14 mouse cellular contexts compared by ENCODE assay signal in genomic region chr2:139044684-139045083, GRCm38 (mm10).
DNase-seq lines count a peak whose midpoint lies in the region; ATAC-seq lines count a peak whose summit lies in the region.
"Had no signal": no experiment of that assay in that cellular context is flagged by ENCODE, and none has a peak within 500 bp of the region (broad histone marks: within the 10 kb centered on the region; RNA-seq: fewer than 3 reads in every experiment).

No protein-coding gene starts in this region.

- H3K9me3 ChIP-seq in forebrain, embryonic 14.5 days (replicated peaks; ENCODE audit: control insufficient read depth, low read length) = no peaks in the 10 kb centered on the region
- no peaks in the 10 kb centered on the region for H3K9me3 ChIP-seq in forebrain, embryonic 10.5 days
- H3K9me3 ChIP-seq in forebrain, embryonic 16.5 days (ENCODE audit: control insufficient read depth, low read length) = peaks cover 4% of the 10 kb centered on the region; the same call in 1 of the 2 replicates
- H3K9me3 ChIP-seq in forebrain, embryonic 11.5 days (ENCODE audit: control insufficient read depth, low read length) = no peaks in the 10 kb centered on the region
- H3K9me3 ChIP-seq: embryonic facial prominence, embryonic 12.5 days; forebrain, embryonic 13.5 days had no signal

- H3K27me3 ChIP-seq in forebrain, embryonic 14.5 days (replicated peaks; ENCODE audit: control insufficient read depth, insufficient read depth, low read length) = no peaks in the 10 kb centered on the region
- H3K27me3 ChIP-seq in forebrain, embryonic 10.5 days (ENCODE audit: poor library complexity, severe bottlenecking) = no peaks in the 10 kb centered on the region
- H3K27me3 ChIP-seq in forebrain, embryonic 16.5 days (replicated peaks; ENCODE audit: control insufficient read depth, insufficient read depth, low read length) = no peaks in the 10 kb centered on the region
- no peaks in the 10 kb centered on the region for H3K27me3 ChIP-seq in forebrain, embryonic 11.5 days (ENCODE audit: control insufficient read depth, insufficient read depth, low read length)
- H3K27me3 ChIP-seq: embryonic facial prominence, embryonic 12.5 days; forebrain, embryonic 13.5 days had no signal

- peak; percentile 50; the same call in 1 of the 2 replicates for ATAC-seq in forebrain, embryonic 14.5 days
- 0 out of 2 replicates have a peak, but pooled peaks have one; percentile 20 for ATAC-seq in forebrain, embryonic 16.5 days
- no peak for ATAC-seq in forebrain, embryonic 11.5 days (replicated peaks; ENCODE audit: low FRiP score)
- ATAC-seq: forebrain, embryonic 13.5 days had no signal

- 72% methylated on average over 3 of the region's 3 CpGs for WGBS in forebrain, embryonic 14.5 days
- WGBS in forebrain, embryonic 10.5 days = 84% methylated on average over 3 of the region's 3 CpGs
- WGBS in forebrain, embryonic 16.5 days = 58% methylated on average over 3 of the region's 3 CpGs
- 89% methylated on average over 3 of the region's 3 CpGs for WGBS in forebrain, embryonic 11.5 days

- no peak overlapping the region for H3K4me3 ChIP-seq in forebrain, embryonic 14.5 days (ENCODE audit: low read depth, low read length)
- no peak overlapping the region for H3K4me3 ChIP-seq in forebrain, embryonic 10.5 days
- no peak overlapping the region for H3K4me3 ChIP-seq in forebrain, embryonic 16.5 days (replicated peaks; ENCODE audit: low read length)
- H3K4me3 ChIP-seq in forebrain, embryonic 11.5 days (ENCODE audit: low read depth, low read length) = no peak overlapping the region
- H3K4me3 ChIP-seq: embryonic facial prominence, embryonic 12.5 days; forebrain, embryonic 13.5 days had no signal

- DNase-seq in forebrain, embryonic 14.5 days (ENCODE audit: low spot score) = peak; percentile 25
- no peak for DNase-seq in forebrain, embryonic 10.5 days (ENCODE audit: extremely low spot score, low spot score)
- no peak for DNase-seq in forebrain, embryonic 11.5 days (ENCODE audit: low spot score)
- no peak for DNase-seq in kidney, adult 9 months
- DNase-seq: adrenal gland, adult 2 months; adrenal gland, postnatal 10 days; adrenal gland, postnatal 25 days; cerebellum, adult 11-12 months; cerebellum, adult 2 months; cerebellum, adult 9-10 months; cerebellum, postnatal 25 days had no signal

- no peak overlapping the region for H3K27ac ChIP-seq in forebrain, embryonic 14.5 days (ENCODE audit: low read depth, low read length)
- H3K27ac ChIP-seq in forebrain, embryonic 10.5 days = no peak overlapping the region
- 0 out of 2 replicates have a peak overlapping the region, but pooled peaks have one; percentile 28 for H3K27ac ChIP-seq in forebrain, embryonic 16.5 days (ENCODE audit: low read length)
- no peak overlapping the region for H3K27ac ChIP-seq in forebrain, embryonic 11.5 days (ENCODE audit: low read depth, low read length)
- H3K27ac ChIP-seq: embryonic facial prominence, embryonic 12.5 days; forebrain, embryonic 13.5 days had no signal

- H3K4me2 ChIP-seq in forebrain, embryonic 14.5 days (ENCODE audit: low read length) = no peak overlapping the region
- H3K4me2 ChIP-seq in forebrain, embryonic 16.5 days (ENCODE audit: low read length) = no peak overlapping the region
- no peak overlapping the region for H3K4me2 ChIP-seq in forebrain, embryonic 11.5 days (ENCODE audit: low read depth, low read length, severe bottlenecking)
- H3K4me2 ChIP-seq: embryonic facial prominence, embryonic 12.5 days; forebrain, embryonic 13.5 days had no signal

- H3K9ac ChIP-seq in forebrain, embryonic 14.5 days (ENCODE audit: low read length) = no peak overlapping the region
- H3K9ac ChIP-seq in forebrain, embryonic 16.5 days (replicated peaks; ENCODE audit: low read depth, low read length) = no peak overlapping the region
- no peak overlapping the region for H3K9ac ChIP-seq in forebrain, embryonic 11.5 days (ENCODE audit: low read length)
- H3K9ac ChIP-seq: embryonic facial prominence, embryonic 12.5 days; forebrain, embryonic 13.5 days had no signal

- no peaks in the 10 kb centered on the region for H3K36me3 ChIP-seq in forebrain, embryonic 14.5 days (ENCODE audit: control insufficient read depth, insufficient read depth, low read length)
- H3K36me3 ChIP-seq in forebrain, embryonic 10.5 days (replicated peaks) = no peaks in the 10 kb centered on the region
- H3K36me3 ChIP-seq in forebrain, embryonic 16.5 days (ENCODE audit: control insufficient read depth, insufficient read depth) = no peaks in the 10 kb centered on the region
- no peaks in the 10 kb centered on the region for H3K36me3 ChIP-seq in forebrain, embryonic 11.5 days (ENCODE audit: control insufficient read depth, insufficient read depth, low read length)
- H3K36me3 ChIP-seq: embryonic facial prominence, embryonic 12.5 days had no signal

- no peaks in the 10 kb centered on the region for H3K4me1 ChIP-seq in forebrain, embryonic 14.5 days (ENCODE audit: control insufficient read depth, insufficient read depth, low read length)
- no peaks in the 10 kb centered on the region for H3K4me1 ChIP-seq in forebrain, embryonic 10.5 days
- no peaks in the 10 kb centered on the region for H3K4me1 ChIP-seq in forebrain, embryonic 16.5 days (replicated peaks; ENCODE audit: control insufficient read depth, insufficient read depth, low read length)
- no peaks in the 10 kb centered on the region for H3K4me1 ChIP-seq in forebrain, embryonic 11.5 days (replicated peaks; ENCODE audit: control insufficient read depth, insufficient read depth, low read length)
- H3K4me1 ChIP-seq: embryonic facial prominence, embryonic 12.5 days; forebrain, embryonic 13.5 days had no signal
